8 mouse cellular contexts compared by ENCODE assay signal in genomic region chr19:44372969-44373368, GRCm38 (mm10). TPM values are rescaled to one million over a fixed set of nuclear protein-coding genes. Genes with fewer than 3 reads are reported as not detected.
DNase-seq lines count a peak whose midpoint lies in the region; ATAC-seq and TF ChIP-seq lines count a peak whose summit lies in the region.

No protein-coding gene starts in this region.

- no peaks in the 10 kb centered on the region for H3K9me3 ChIP-seq in heart, embryonic 12.5 days (replicated peaks)
- H3K9me3 ChIP-seq in kidney, embryonic 16.5 days (ENCODE audit: low read length) = no peaks in the 10 kb centered on the region
- H3K9me3 ChIP-seq in liver, embryonic 11.5 days (ENCODE audit: control insufficient read depth, low read length) = no peaks in the 10 kb centered on the region
- H3K9me3 ChIP-seq in neural tube, embryonic 13.5 days = no peaks in the 10 kb centered on the region

- TF ChIP-seq CTCF in embryonic fibroblast, embryonic 13.5 days (IDR thresholded peaks at IDR 0.05; ENCODE audit: borderline replicate concordance, insufficient read depth, low read length) = peak; percentile 65; the same call in 1 of the 2 replicates

- H3K27me3 ChIP-seq in heart, embryonic 12.5 days (replicated peaks) = peaks cover 16% of the 10 kb centered on the region; the same call in 1 of the 2 replicates
- H3K27me3 ChIP-seq in kidney, embryonic 16.5 days (ENCODE audit: insufficient read depth, low read length) = no peaks in the 10 kb centered on the region
- H3K27me3 ChIP-seq in liver, embryonic 11.5 days (replicated peaks; ENCODE audit: control insufficient read depth, insufficient read depth, low read length) = no peaks in the 10 kb centered on the region
- no peaks in the 10 kb centered on the region for H3K27me3 ChIP-seq in neural tube, embryonic 13.5 days

- TF ChIP-seq POLR2A in embryonic fibroblast, embryonic 13.5 days (IDR thresholded peaks at IDR 0.05; ENCODE audit: low read depth, low read length) = no peak

- 0 out of 2 replicates have a peak, but pooled peaks have one; percentile 61 for ATAC-seq in heart, embryonic 12.5 days (ENCODE audit: insufficient number of reproducible peaks, low FRiP score)
- ATAC-seq in kidney, embryonic 16.5 days (ENCODE audit: low FRiP score, low TSS enrichment) = peak; percentile 91
- ATAC-seq in liver, embryonic 11.5 days (replicated peaks; ENCODE audit: low FRiP score) = peak; percentile 85
- peak; percentile 67 for ATAC-seq in neural tube, embryonic 13.5 days (ENCODE audit: low read depth)

- H3K36me3 ChIP-seq in heart, embryonic 12.5 days = no peaks in the 10 kb centered on the region
- no peaks in the 10 kb centered on the region for H3K36me3 ChIP-seq in kidney, embryonic 16.5 days (ENCODE audit: insufficient read depth, low read length)
- no peaks in the 10 kb centered on the region for H3K36me3 ChIP-seq in liver, embryonic 11.5 days (ENCODE audit: control insufficient read depth, insufficient read depth, low read length)
- no peaks in the 10 kb centered on the region for H3K36me3 ChIP-seq in neural tube, embryonic 13.5 days

- no peak overlapping the region for H3K4me3 ChIP-seq in embryonic fibroblast, embryonic 13.5 days (ENCODE audit: insufficient read depth, low read length)
- H3K4me3 ChIP-seq in heart, embryonic 12.5 days = no peak overlapping the region
- no peak overlapping the region for H3K4me3 ChIP-seq in kidney, embryonic 16.5 days (ENCODE audit: low read length)
- no peak overlapping the region for H3K4me3 ChIP-seq in liver, embryonic 11.5 days (ENCODE audit: low read depth, low read length)
- no peak overlapping the region for H3K4me3 ChIP-seq in neural tube, embryonic 13.5 days

- 18% methylated on average over 6 of the region's 6 CpGs for WGBS in heart, embryonic 12.5 days
- 20% methylated on average over 6 of the region's 6 CpGs for WGBS in kidney, embryonic 16.5 days
- WGBS in liver, embryonic 11.5 days = 22% methylated on average over 6 of the region's 6 CpGs
- WGBS in neural tube, embryonic 13.5 days = 24% methylated on average over 6 of the region's 6 CpGs

- H3K4me2 ChIP-seq in heart, embryonic 12.5 days = no peak overlapping the region
- no peak overlapping the region for H3K4me2 ChIP-seq in kidney, embryonic 16.5 days (replicated peaks; ENCODE audit: low read depth, low read length)
- H3K4me2 ChIP-seq in liver, embryonic 11.5 days = no peak overlapping the region
- no peak overlapping the region for H3K4me2 ChIP-seq in neural tube, embryonic 13.5 days

- peak; percentile 91 for DNase-seq in CD4-positive, CD25-positive, alpha-beta regulatory T cell, adult 2 months (ENCODE audit: low read depth, low spot score)
- peak; percentile 41 to 69 for DNase-seq in adrenal gland, postnatal 4 days (ENCODE audit: low spot score in 2 of 2)
- peak; percentile 63 for DNase-seq in liver, embryonic 11.5 days (ENCODE audit: low spot score)
- DNase-seq in testis, postnatal 14 days (ENCODE audit: low spot score) = peak; percentile 66

- no peak overlapping the region for H3K27ac ChIP-seq in embryonic fibroblast, embryonic 13.5 days (ENCODE audit: insufficient read depth, low read length)
- no peak overlapping the region for H3K27ac ChIP-seq in heart, embryonic 12.5 days (ENCODE audit: poor library complexity, severe bottlenecking)
- H3K27ac ChIP-seq in kidney, embryonic 16.5 days (ENCODE audit: low read length) = no peak overlapping the region
- H3K27ac ChIP-seq in liver, embryonic 11.5 days (ENCODE audit: low read depth, low read length) = no peak overlapping the region
- H3K27ac ChIP-seq in neural tube, embryonic 13.5 days (replicated peaks) = no peak overlapping the region

- H3K9ac ChIP-seq in heart, embryonic 12.5 days = no peak overlapping the region
- no peak overlapping the region for H3K9ac ChIP-seq in kidney, embryonic 16.5 days (replicated peaks; ENCODE audit: low read length)
- no peak overlapping the region for H3K9ac ChIP-seq in liver, embryonic 11.5 days (ENCODE audit: low read depth, low read length)
- H3K9ac ChIP-seq in neural tube, embryonic 13.5 days = no peak overlapping the region

- H3K4me1 ChIP-seq in embryonic fibroblast, embryonic 13.5 days (ENCODE audit: control insufficient read depth, insufficient read depth, low read length) = peaks cover 5% of the 10 kb centered on the region; the same call in 1 of the 2 replicates
- H3K4me1 ChIP-seq in heart, embryonic 12.5 days (replicated peaks) = peaks cover 4% of the 10 kb centered on the region
- H3K4me1 ChIP-seq in kidney, embryonic 16.5 days (ENCODE audit: insufficient read depth, low read length) = no peaks in the 10 kb centered on the region
- H3K4me1 ChIP-seq in liver, embryonic 11.5 days (replicated peaks; ENCODE audit: control insufficient read depth, insufficient read depth, low read length) = no peaks in the 10 kb centered on the region; the same call in 1 of the 2 replicates
- H3K4me1 ChIP-seq in neural tube, embryonic 13.5 days (replicated peaks) = peaks cover 4% of the 10 kb centered on the region; the same call in 1 of the 2 replicates

RNA-seq across cellular contexts. Expression of gene Scd1, which starts 34.7 kb away (rescaled TPM):
- 100 to 1,000 TPM; 121 to 159 TPM for total RNA-seq in adrenal gland, postnatal 4 days (2021)
- 80.0 and 94.1 TPM in 2 replicates for polyA plus RNA-seq in embryonic fibroblast, embryonic 13.5 days (2011; ENCODE audit: insufficient read length, low read depth, missing spikeins)
- polyA plus RNA-seq in heart, embryonic 12.5 days (2016; fragmentation: Nextera tagmentation; extraction: Ambion mirVana) = 1.1 and 1.2 TPM in 2 replicates
- polyA plus RNA-seq in kidney, embryonic 16.5 days (2015; fragmentation: Nextera tagmentation; extraction: Ambion mirVana) = 3.1 and 3.3 TPM in 2 replicates
- 11.0 and 12.0 TPM in 2 replicates for polyA plus RNA-seq in liver, embryonic 11.5 days (2014; fragmentation: Nextera tagmentation; extraction: Ambion mirVana)
- 5.2 and 5.8 TPM in 2 replicates for polyA plus RNA-seq in neural tube, embryonic 13.5 days (2015; fragmentation: Nextera tagmentation; extraction: Ambion mirVana)

RNA-seq across cellular contexts. Expression of gene Scd4, which starts 40.1 kb away (rescaled TPM):
- 1 to 10 TPM; 2.0 to 2.2 TPM for total RNA-seq in adrenal gland, postnatal 4 days (2021)
- polyA plus RNA-seq in embryonic fibroblast, embryonic 13.5 days (2011; ENCODE audit: insufficient read length, low read depth, missing spikeins) = 0.35 and 0.72 TPM in 2 replicates
- 0.29 and 0.42 TPM in 2 replicates for polyA plus RNA-seq in heart, embryonic 12.5 days (2016; fragmentation: Nextera tagmentation; extraction: Ambion mirVana)
- 0.12 and 0.17 TPM in 2 replicates for polyA plus RNA-seq in kidney, embryonic 16.5 days (2015; fragmentation: Nextera tagmentation; extraction: Ambion mirVana)
- 0.06 and 0.16 TPM in 2 replicates for polyA plus RNA-seq in liver, embryonic 11.5 days (2014; fragmentation: Nextera tagmentation; extraction: Ambion mirVana)
- 0.06 TPM in 1 of 2 replicates, not detected in the other for polyA plus RNA-seq in neural tube, embryonic 13.5 days (2015; fragmentation: Nextera tagmentation; extraction: Ambion mirVana)
